Mouse (Mus musculus): ENCODE results near the gene Dvl1.

DNA sequence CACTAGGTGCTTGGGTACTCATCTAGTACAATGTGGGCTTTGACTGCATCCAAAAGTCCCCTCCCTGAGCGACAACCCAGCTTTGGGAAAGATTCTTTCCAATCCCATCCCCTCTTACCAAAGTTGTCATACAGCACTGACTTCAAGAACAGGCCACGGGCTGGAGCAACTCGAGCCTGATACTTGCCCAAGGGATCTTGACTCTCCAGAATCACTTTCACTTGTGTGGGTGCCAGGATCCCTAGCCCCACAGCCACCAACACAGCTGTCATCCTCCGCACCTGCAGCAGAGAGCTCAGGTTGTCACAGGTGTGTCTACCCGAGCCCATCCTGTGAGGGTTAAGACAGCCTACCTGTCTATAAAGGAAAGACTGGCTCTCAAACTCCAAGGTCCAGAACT lies 42.1 kb downstream of the Dvl1 start:
- no peak for TF ChIP-seq CTCF (IDR thresholded peaks at IDR 0.05; ENCODE audit: insufficient read depth, low read depth, low read length)
- no peak for TF ChIP-seq POLR2A (IDR thresholded peaks at IDR 0.05; ENCODE audit: insufficient read depth, low read depth, low read length)
